Mouse (Mus musculus) cerebellum, postnatal 10 days (tissue): ENCODE results near the gene Ier5.

Source experiments
- DNase-seq, 2 experiments: peaks; one replicate each; pipeline ENCODE4 v3.0.0; 2021; ENCODE audit warnings: mixed read lengths in 2 of 2

Ier5 gene

GRCm38 (mm10) chr1:155098486-155099279 is 753 bp downstream of the Ier5 start:
- DNase-seq, result peak; percentile 71 to 77

GRCm38 (mm10) chr1:155097931-155098485 is 1.4 kb downstream of the Ier5 start:
- DNase-seq, result peak in 1 of 2 experiments; percentile 50

GRCm38 (mm10) chr1:155097354-155097753 is 2.1 kb downstream of the Ier5 start:
- no peak for DNase-seq

GRCm38 (mm10) chr1:155096620-155097261 is 2.7 kb downstream of the Ier5 start:
- no peak for DNase-seq

GRCm38 (mm10) chr1:155093971-155094707 is 5.3 kb downstream of the Ier5 start:
- peak in 1 of 2 experiments; percentile 51 for DNase-seq

- peak; percentile 64 for DNase-seq
Measured at GRCm38 (mm10) chr1:155093145-155093791, 6.2 kb downstream of the Ier5 start.

- DNase-seq, result peak; percentile 85 to 89
Measured at GRCm38 (mm10) chr1:155091842-155092800, 7.3 kb downstream of the Ier5 start.

- DNase-seq, result no peak
Measured at GRCm38 (mm10) chr1:155091374-155091841, 8.0 kb downstream of the Ier5 start.

- no peak for DNase-seq
Measured at GRCm38 (mm10) chr1:155090736-155091135, 8.7 kb downstream of the Ier5 start.

GRCm38 (mm10) chr1:155090327-155090726 is 9.1 kb downstream of the Ier5 start:
- no peak for DNase-seq

GRCm38 (mm10) chr1:155088847-155089603 is 10.4 kb downstream of the Ier5 start:
- no peak for DNase-seq

GRCm38 (mm10) chr1:155088046-155088445 is 11.4 kb downstream of the Ier5 start:
- DNase-seq, result no peak

GRCm38 (mm10) chr1:155086893-155087292 is 12.5 kb downstream of the Ier5 start:
- no peak for DNase-seq

- no peak for DNase-seq
Measured at GRCm38 (mm10) chr1:155086416-155086815, 13.0 kb downstream of the Ier5 start.

- DNase-seq, result peak in 1 of 2 experiments; percentile 34
Measured at GRCm38 (mm10) chr1:155084839-155085238, 14.6 kb downstream of the Ier5 start.

GRCm38 (mm10) chr1:155083271-155084265 is 15.9 kb downstream of the Ier5 start:
- peak; percentile 96 to 99 for DNase-seq

GRCm38 (mm10) chr1:155082965-155083268 is 16.5 kb downstream of the Ier5 start:
- peak in 1 of 2 experiments; percentile 87 for DNase-seq

GRCm38 (mm10) chr1:155082158-155082964 is 17.1 kb downstream of the Ier5 start:
- peak; percentile 49 to 83 for DNase-seq
